Mouse (Mus musculus): ENCODE data around the gene Psmc5. TPM values are rescaled to one million over a fixed set of nuclear protein-coding genes. Genes with fewer than 3 reads are reported as not detected.

Psmc5 gene
- total and polyA plus RNA-seq, 3 experiments = 54.5 to 104 (median 91.8) TPM

GRCm38 (mm10) chr11:106266431-106266830, 10.5 kb downstream of the Psmc5 start:
- intact Hi-C loops (cut with DNase I) = no loop called here
- TF ChIP-seq POLR2A (IDR thresholded peaks at IDR 0.05; ENCODE audit: insufficient read depth, low read depth, low read length) (no peak), EP300 (IDR thresholded peaks at IDR 0.05; ENCODE audit: insufficient read depth, low read depth, low read length) (no peak), CTCF (IDR thresholded peaks at IDR 0.05) (no peak)
- DNase-seq = no peak
- no peak overlapping the region for H3K4me3 ChIP-seq
- H3K4me1 ChIP-seq (ENCODE audit: control insufficient read depth, insufficient read depth, low read length) = peaks cover 18% of the 10 kb centered on the region
- peaks cover 1% of the 10 kb centered on the region for H3K79me2 ChIP-seq (replicated peaks; ENCODE audit: control insufficient read depth, insufficient read depth, low read length)
- peaks cover 8% of the 10 kb centered on the region; the same call in 1 of the 2 replicates for H3K36me3 ChIP-seq (ENCODE audit: control insufficient read depth, insufficient read depth, low read length)
- H3K9ac ChIP-seq (ENCODE audit: low read depth, low read length) = no peak overlapping the region
- WGBS = 90% methylated on average over 10 of the region's 10 CpGs
- H3K27me3 ChIP-seq (ENCODE audit: control insufficient read depth, insufficient read depth, low read length) = no peaks in the 10 kb centered on the region
- no peak overlapping the region for H3K27ac ChIP-seq

DNA sequence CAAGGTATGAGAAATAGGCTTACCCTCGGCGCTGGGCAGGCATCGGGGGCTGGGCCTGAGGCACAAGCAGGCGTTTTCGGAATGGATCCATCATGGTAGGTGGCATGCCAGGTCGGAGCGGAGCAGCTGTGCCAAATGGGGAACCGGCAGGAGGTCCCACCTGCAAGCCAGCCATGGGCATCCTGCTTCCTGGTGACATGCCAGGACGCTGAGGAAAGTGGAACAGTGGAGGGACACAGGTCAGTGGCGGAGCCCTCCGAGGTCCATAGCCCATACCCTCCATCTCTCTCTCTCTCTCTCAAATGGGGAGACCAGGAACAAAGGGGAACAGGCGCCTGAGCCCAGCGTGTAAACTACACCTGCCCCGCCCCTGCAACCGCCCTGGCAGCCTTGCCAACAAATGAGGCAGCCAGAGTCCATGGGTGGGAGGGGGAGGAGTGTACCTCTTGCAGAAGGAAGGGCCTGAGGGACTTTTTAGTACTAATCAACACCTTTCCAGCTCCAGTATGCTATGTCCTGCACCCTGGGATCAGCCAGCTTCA, 11.4 kb downstream of the Psmc5 start:
- H3K36me3 ChIP-seq (ENCODE audit: control insufficient read depth, insufficient read depth, low read length) = peaks cover 8% of the 10 kb centered on the region; the same call in 1 of the 2 replicates
- peaks cover 1% of the 10 kb centered on the region for H3K79me2 ChIP-seq (replicated peaks; ENCODE audit: control insufficient read depth, insufficient read depth, low read length)
- H3K27me3 ChIP-seq (ENCODE audit: control insufficient read depth, insufficient read depth, low read length) = no peaks in the 10 kb centered on the region
- 63% methylated on average over 15 of the region's 15 CpGs for WGBS
- intact Hi-C loops (cut with DNase I) = no loop called here
- peaks cover 20% of the 10 kb centered on the region for H3K4me1 ChIP-seq (ENCODE audit: control insufficient read depth, insufficient read depth, low read length)
- no peak for TF ChIP-seq POLR2A (IDR thresholded peaks at IDR 0.05; ENCODE audit: insufficient read depth, low read depth, low read length)
- TF ChIP-seq EP300 (IDR thresholded peaks at IDR 0.05; ENCODE audit: insufficient read depth, low read depth, low read length) = no peak
- TF ChIP-seq CTCF (IDR thresholded peaks at IDR 0.05) = no peak
- H3K27ac ChIP-seq = peak overlapping the region; percentile 57
- DNase-seq = peak; percentile 46 to 53
- no peak overlapping the region for H3K4me3 ChIP-seq
- H3K9ac ChIP-seq (ENCODE audit: low read depth, low read length) = no peak overlapping the region

GRCm38 (mm10) chr11:106267871-106268270, 11.9 kb downstream of the Psmc5 start:
- Histone ChIP-seq H3K36me3 (ENCODE audit: control insufficient read depth, insufficient read depth, low read length) (peaks cover 8% of the 10 kb centered on the region; the same call in 1 of the 2 replicates), H3K9ac (ENCODE audit: low read depth, low read length) (no peak overlapping the region), H3K27me3 (ENCODE audit: control insufficient read depth, insufficient read depth, low read length) (no peaks in the 10 kb centered on the region), H3K79me2 (replicated peaks; ENCODE audit: control insufficient read depth, insufficient read depth, low read length) (peaks cover 1% of the 10 kb centered on the region), H3K4me1 (ENCODE audit: control insufficient read depth, insufficient read depth, low read length) (peaks cover 20% of the 10 kb centered on the region), H3K4me3 (no peak overlapping the region), H3K27ac (peak overlapping the region; percentile 57)
- WGBS = 75% methylated on average over 5 of the region's 5 CpGs
- no peak for TF ChIP-seq EP300 (IDR thresholded peaks at IDR 0.05; ENCODE audit: insufficient read depth, low read depth, low read length)
- no peak for TF ChIP-seq POLR2A (IDR thresholded peaks at IDR 0.05; ENCODE audit: insufficient read depth, low read depth, low read length)
- TF ChIP-seq CTCF (IDR thresholded peaks at IDR 0.05) = no peak
- no peak for DNase-seq
- intact Hi-C loops (cut with DNase I) = no loop called here

DNA sequence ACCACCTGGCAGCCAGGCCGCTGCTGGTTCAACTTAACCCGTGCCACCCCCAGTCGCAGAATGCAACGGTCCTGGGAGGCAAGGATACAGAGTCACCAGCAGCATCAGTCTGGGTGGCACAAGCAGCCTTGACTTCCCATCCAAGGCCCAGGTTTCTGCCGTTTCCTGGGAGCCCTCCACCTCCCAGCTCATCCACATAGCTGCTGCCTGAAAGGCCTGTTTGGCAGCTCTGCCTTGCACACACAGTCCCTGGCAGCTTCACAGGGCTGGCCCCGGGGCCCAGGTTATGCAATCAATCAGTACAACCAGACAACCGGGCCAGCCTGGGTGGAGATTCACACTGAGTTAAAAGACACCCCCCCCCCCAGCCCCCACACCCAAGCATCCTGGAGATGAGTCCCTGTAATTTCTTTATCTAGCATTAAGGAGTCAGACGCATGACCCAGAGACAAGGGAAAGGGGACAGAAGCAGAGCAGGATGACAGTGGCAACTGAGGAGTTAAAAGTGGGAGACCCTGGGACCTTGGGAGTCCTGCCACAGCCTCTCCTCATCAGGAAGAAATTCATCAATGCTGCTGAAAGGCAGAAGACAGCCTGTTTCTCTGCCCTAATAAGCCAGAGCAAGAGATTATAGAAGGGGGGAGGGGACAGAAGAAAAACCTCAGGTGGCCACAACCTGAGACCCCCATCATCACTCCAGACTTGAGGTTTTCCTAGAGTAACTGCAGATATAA, 12.5 kb downstream of the Psmc5 start:
- Histone ChIP-seq H3K27ac (peak overlapping the region; percentile 67), H3K4me1 (ENCODE audit: control insufficient read depth, insufficient read depth, low read length) (peaks cover 20% of the 10 kb centered on the region), H3K27me3 (ENCODE audit: control insufficient read depth, insufficient read depth, low read length) (no peaks in the 10 kb centered on the region), H3K79me2 (replicated peaks; ENCODE audit: control insufficient read depth, insufficient read depth, low read length) (peaks cover 1% of the 10 kb centered on the region), H3K36me3 (ENCODE audit: control insufficient read depth, insufficient read depth, low read length) (peaks cover 8% of the 10 kb centered on the region; the same call in 1 of the 2 replicates), H3K4me3 (no peak overlapping the region; the same call in 1 of the 2 replicates), H3K9ac (ENCODE audit: low read depth, low read length) (peak overlapping the region; percentile 17; the same call in 1 of the 2 replicates)
- 49% methylated on average over 8 of the region's 8 CpGs for WGBS
- TF ChIP-seq CTCF (IDR thresholded peaks at IDR 0.05) (no peak), EP300 (IDR thresholded peaks at IDR 0.05; ENCODE audit: insufficient read depth, low read depth, low read length) (peak; percentile 65; the same call in 1 of the 2 replicates)
- peak; percentile 86 to 90 for DNase-seq
- intact Hi-C loops (cut with DNase I) = no loop called here

DNA sequence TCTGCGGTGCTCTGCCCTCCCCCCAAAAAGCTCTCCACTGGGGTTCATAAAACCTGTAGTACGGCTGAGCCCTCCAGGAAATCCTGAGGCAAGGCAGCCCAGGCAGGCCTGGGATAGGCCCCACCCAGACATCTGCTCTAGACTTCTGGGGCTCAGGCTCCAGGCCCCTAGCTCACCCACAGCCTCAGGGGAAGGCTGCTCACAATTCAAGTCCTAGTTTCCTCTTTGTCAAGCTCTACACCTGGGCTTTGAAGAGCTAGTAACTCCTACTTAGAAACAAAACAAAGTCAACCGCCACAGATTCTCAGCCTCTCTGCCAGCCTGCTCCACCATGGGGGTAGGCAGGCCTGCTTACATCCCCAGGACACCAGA, 13.1 kb downstream of the Psmc5 start:
- Histone ChIP-seq H3K27me3 (ENCODE audit: control insufficient read depth, insufficient read depth, low read length) (no peaks in the 10 kb centered on the region), H3K4me3 (no peak overlapping the region), H3K27ac (peak overlapping the region; percentile 67), H3K36me3 (ENCODE audit: control insufficient read depth, insufficient read depth, low read length) (peaks cover 8% of the 10 kb centered on the region; the same call in 1 of the 2 replicates), H3K4me1 (ENCODE audit: control insufficient read depth, insufficient read depth, low read length) (peaks cover 20% of the 10 kb centered on the region), H3K9ac (ENCODE audit: low read depth, low read length) (no peak overlapping the region), H3K79me2 (replicated peaks; ENCODE audit: control insufficient read depth, insufficient read depth, low read length) (peaks cover 1% of the 10 kb centered on the region)
- WGBS = 37% methylated on average over 3 of the region's 3 CpGs
- TF ChIP-seq CTCF (IDR thresholded peaks at IDR 0.05) = no peak
- TF ChIP-seq EP300 (IDR thresholded peaks at IDR 0.05; ENCODE audit: insufficient read depth, low read depth, low read length) = no peak
- TF ChIP-seq POLR2A (IDR thresholded peaks at IDR 0.05; ENCODE audit: insufficient read depth, low read depth, low read length) = no peak
- intact Hi-C loops (cut with DNase I) = no loop called here
- DNase-seq = peak; percentile 38 to 49
